Mouse (Mus musculus): ENCODE data around the gene Tbc1d10b.
"Not testable (repeated sequence)": the region's sequence is repeated elsewhere in the genome, so short reads cannot be mapped to it uniquely, and the experiment has no call there.

- TF ChIP-seq POLR2A (IDR thresholded peaks at IDR 0.05; ENCODE audit: low read depth, low read length); HCFC1 (IDR thresholded peaks at IDR 0.05; ENCODE audit: low read depth, low read length); CTCF (conservative IDR thresholded peaks at IDR 0.05 in 1 of 2, IDR thresholded peaks at IDR 0.05 in 1 of 2; ENCODE audit: low read depth in 2 of 2, low read length in 2 of 2); RCOR1 (conservative IDR thresholded peaks at IDR 0.05; ENCODE audit: low read depth, low read length); USF1 (IDR thresholded peaks at IDR 0.05; ENCODE audit: low read depth, low read length); MYC (IDR thresholded peaks at IDR 0.05; ENCODE audit: low read depth, low read length); MEF2A (IDR thresholded peaks at IDR 0.05; ENCODE audit: borderline replicate concordance, low read depth, low read length); SIN3A (IDR thresholded peaks at IDR 0.05; ENCODE audit: low read length); EP300 (IDR thresholded peaks at IDR 0.05; ENCODE audit: low read length); ETS1 (conservative IDR thresholded peaks at IDR 0.05; ENCODE audit: low read depth, low read length); GABPA (IDR thresholded peaks at IDR 0.05; ENCODE audit: insufficient replicate concordance, low read depth, low read length): not testable (repeated sequence)
These were observed 42.2 kb upstream of the Tbc1d10b start for GRCm38 (mm10) chr7:127250511-127250910.
